Mouse (Mus musculus) lung, postnatal 0 days (tissue): Measurements from ENCODE around the gene Pkn3.

ENCODE experiments used
- CTCF ChIP-seq: IDR thresholded peaks from 2 replicates; pipeline ENCODE4 v1.5.1; 2016; ENCODE audit warnings: antibody characterized with exemption, mild to moderate bottlenecking
- EP300 ChIP-seq: IDR thresholded peaks from 2 replicates; pipeline ENCODE4 v1.6.1; 2016; ENCODE audit warnings: antibody characterized with exemption, mild to moderate bottlenecking, control low read depth

DNA sequence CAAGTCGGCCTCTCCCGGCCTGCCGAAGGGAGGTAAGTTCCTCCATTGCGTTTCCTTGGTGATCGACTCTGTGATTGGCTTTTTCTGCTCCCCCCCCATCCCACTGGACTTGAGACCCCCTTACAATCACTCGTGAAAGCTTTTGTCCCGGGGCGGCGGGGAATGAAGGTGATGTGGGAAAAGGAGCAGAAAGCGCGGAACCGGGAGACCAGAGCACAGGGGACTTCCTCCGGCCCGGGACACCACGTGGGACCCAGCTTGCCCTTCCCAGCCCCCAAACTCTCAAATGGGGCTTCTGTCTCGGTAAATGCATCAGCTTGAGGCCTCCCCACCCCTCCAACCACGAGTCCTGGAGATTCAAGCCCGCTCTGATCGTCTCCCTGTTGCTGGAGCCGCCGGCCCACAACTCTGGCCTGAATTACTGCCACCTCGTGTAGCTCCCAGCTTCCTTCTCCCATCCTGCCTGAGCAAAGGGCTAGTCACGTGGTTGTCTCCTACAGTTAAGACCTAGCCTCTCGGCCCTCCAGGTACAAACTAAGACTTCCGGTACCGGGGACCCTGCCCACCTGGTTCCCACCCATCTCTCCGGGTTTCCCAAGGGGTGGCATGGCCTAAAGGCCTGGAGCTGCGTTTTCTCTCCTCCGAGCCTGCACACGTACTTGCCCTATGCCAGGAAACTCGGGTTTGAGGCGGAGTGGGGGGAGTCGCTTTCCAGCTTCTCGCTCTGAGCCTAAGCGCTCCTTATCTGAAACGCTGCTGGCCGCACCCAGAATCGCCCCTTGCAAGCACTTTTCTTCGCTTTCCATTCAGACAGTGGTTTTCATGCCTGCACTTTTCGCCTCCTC, 15.0 kb upstream of the Pkn3 start:
- TF ChIP-seq CTCF (no peak), EP300 (no peak)
